Mouse (Mus musculus): ENCODE measurements around the gene Lypd6. TPM values are rescaled to one million over a fixed set of nuclear protein-coding genes. Genes with fewer than 3 reads are reported as not detected.

The Lypd6 gene
- polyA plus RNA-seq, 1 experiment from 2014 or later = 5.5 TPM

GRCm38 (mm10) chr2:50166082-50166481, 99.9 kb downstream of the Lypd6 start:
- no peak for ATAC-seq (ENCODE audit: low FRiP score)
- Histone ChIP-seq H3K27ac (ENCODE audit: low read depth, low read length) (no peak overlapping the region), H3K36me3 (ENCODE audit: control insufficient read depth, insufficient read depth, low read length) (no peaks in the 10 kb centered on the region), H3K9me3 (ENCODE audit: control insufficient read depth, low read length) (no peaks in the 10 kb centered on the region), H3K27me3 (ENCODE audit: control insufficient read depth, insufficient read depth, low read length) (no peaks in the 10 kb centered on the region), H3K4me2 (replicated peaks; ENCODE audit: low read depth, low read length) (no peak overlapping the region), H3K9ac (ENCODE audit: low read depth, low read length) (no peak overlapping the region), H3K4me1 (replicated peaks; ENCODE audit: control insufficient read depth, insufficient read depth, low read length) (no peaks in the 10 kb centered on the region), H3K4me3 (ENCODE audit: low read depth, low read length) (no peak overlapping the region)
- DNase-seq (ENCODE audit: low spot score) = no peak
- WGBS = 73% methylated on average over 5 of the region's 5 CpGs

- Histone ChIP-seq H3K9me3 (ENCODE audit: control insufficient read depth, low read length) (no peaks in the 10 kb centered on the region), H3K4me2 (replicated peaks; ENCODE audit: low read depth, low read length) (no peak overlapping the region), H3K4me3 (ENCODE audit: low read depth, low read length) (no peak overlapping the region), H3K27me3 (ENCODE audit: control insufficient read depth, insufficient read depth, low read length) (no peaks in the 10 kb centered on the region), H3K9ac (ENCODE audit: low read depth, low read length) (no peak overlapping the region), H3K4me1 (replicated peaks; ENCODE audit: control insufficient read depth, insufficient read depth, low read length) (no peaks in the 10 kb centered on the region), H3K36me3 (ENCODE audit: control insufficient read depth, insufficient read depth, low read length) (no peaks in the 10 kb centered on the region), H3K27ac (ENCODE audit: low read depth, low read length) (no peak overlapping the region)
- WGBS = 80% methylated on average over 12 of the region's 12 CpGs
- ATAC-seq (ENCODE audit: low FRiP score) (no peak), DNase-seq (ENCODE audit: low spot score) (no peak)
Measured at GRCm38 (mm10) chr2:50173730-50174528, 107.7 kb downstream of the Lypd6 start.

- H3K4me3 ChIP-seq (ENCODE audit: low read depth, low read length) = no peak overlapping the region
- WGBS = 52% methylated on average over 4 of the region's 4 CpGs
- no peaks in the 10 kb centered on the region for H3K4me1 ChIP-seq (replicated peaks; ENCODE audit: control insufficient read depth, insufficient read depth, low read length)
- no peak overlapping the region for H3K4me2 ChIP-seq (replicated peaks; ENCODE audit: low read depth, low read length)
- H3K27ac ChIP-seq (ENCODE audit: low read depth, low read length) = no peak overlapping the region
- no peaks in the 10 kb centered on the region for H3K36me3 ChIP-seq (ENCODE audit: control insufficient read depth, insufficient read depth, low read length)
- H3K9me3 ChIP-seq (ENCODE audit: control insufficient read depth, low read length) = no peaks in the 10 kb centered on the region
- no peak for ATAC-seq (ENCODE audit: low FRiP score)
- no peaks in the 10 kb centered on the region for H3K27me3 ChIP-seq (ENCODE audit: control insufficient read depth, insufficient read depth, low read length)
- no peak for DNase-seq (ENCODE audit: low spot score)
- no peak overlapping the region for H3K9ac ChIP-seq (ENCODE audit: low read depth, low read length)
Measured at GRCm38 (mm10) chr2:50175709-50176108, 109.5 kb downstream of the Lypd6 start.

- Histone ChIP-seq H3K36me3 (ENCODE audit: control insufficient read depth, insufficient read depth, low read length) (no peaks in the 10 kb centered on the region), H3K9ac (ENCODE audit: low read depth, low read length) (no peak overlapping the region), H3K4me1 (replicated peaks; ENCODE audit: control insufficient read depth, insufficient read depth, low read length) (no peaks in the 10 kb centered on the region), H3K4me2 (replicated peaks; ENCODE audit: low read depth, low read length) (no peak overlapping the region), H3K4me3 (ENCODE audit: low read depth, low read length) (no peak overlapping the region), H3K9me3 (ENCODE audit: control insufficient read depth, low read length) (no peaks in the 10 kb centered on the region), H3K27ac (ENCODE audit: low read depth, low read length) (no peak overlapping the region), H3K27me3 (ENCODE audit: control insufficient read depth, insufficient read depth, low read length) (no peaks in the 10 kb centered on the region)
- ATAC-seq (ENCODE audit: low FRiP score) (no peak), DNase-seq (ENCODE audit: low spot score) (no peak)
- WGBS = 86% methylated on average over 5 of the region's 5 CpGs
Measured at GRCm38 (mm10) chr2:50179164-50179563, 112.9 kb downstream of the Lypd6 start.

- Histone ChIP-seq H3K9ac (ENCODE audit: low read depth, low read length) (no peak overlapping the region), H3K36me3 (ENCODE audit: control insufficient read depth, insufficient read depth, low read length) (no peaks in the 10 kb centered on the region), H3K4me3 (ENCODE audit: low read depth, low read length) (no peak overlapping the region), H3K9me3 (ENCODE audit: control insufficient read depth, low read length) (no peaks in the 10 kb centered on the region), H3K4me2 (replicated peaks; ENCODE audit: low read depth, low read length) (no peak overlapping the region), H3K4me1 (replicated peaks; ENCODE audit: control insufficient read depth, insufficient read depth, low read length) (no peaks in the 10 kb centered on the region), H3K27me3 (ENCODE audit: control insufficient read depth, insufficient read depth, low read length) (no peaks in the 10 kb centered on the region), H3K27ac (ENCODE audit: low read depth, low read length) (no peak overlapping the region)
- ATAC-seq (ENCODE audit: low FRiP score) = no peak
- DNase-seq (ENCODE audit: low spot score) = no peak
- WGBS = 91% methylated on average over 3 of the region's 3 CpGs
Measured at GRCm38 (mm10) chr2:50180423-50180822, 114.2 kb downstream of the Lypd6 start.

GRCm38 (mm10) chr2:50181332-50181731, 115.1 kb downstream of the Lypd6 start:
- Histone ChIP-seq H3K4me2 (replicated peaks; ENCODE audit: low read depth, low read length) (no peak overlapping the region), H3K27ac (ENCODE audit: low read depth, low read length) (no peak overlapping the region), H3K4me1 (replicated peaks; ENCODE audit: control insufficient read depth, insufficient read depth, low read length) (no peaks in the 10 kb centered on the region), H3K9me3 (ENCODE audit: control insufficient read depth, low read length) (no peaks in the 10 kb centered on the region), H3K9ac (ENCODE audit: low read depth, low read length) (no peak overlapping the region), H3K36me3 (ENCODE audit: control insufficient read depth, insufficient read depth, low read length) (no peaks in the 10 kb centered on the region), H3K4me3 (ENCODE audit: low read depth, low read length) (no peak overlapping the region), H3K27me3 (ENCODE audit: control insufficient read depth, insufficient read depth, low read length) (no peaks in the 10 kb centered on the region)
- DNase-seq (ENCODE audit: low spot score) (no peak), ATAC-seq (ENCODE audit: low FRiP score) (no peak)
- 96% methylated on average over 3 of the region's 3 CpGs for whole genome bisulfite sequencing

- no peaks in the 10 kb centered on the region for H3K36me3 ChIP-seq (ENCODE audit: control insufficient read depth, insufficient read depth, low read length)
- DNase-seq (ENCODE audit: low spot score) = no peak
- no peak overlapping the region for H3K9ac ChIP-seq (ENCODE audit: low read depth, low read length)
- H3K9me3 ChIP-seq (ENCODE audit: control insufficient read depth, low read length) = no peaks in the 10 kb centered on the region
- no peaks in the 10 kb centered on the region for H3K27me3 ChIP-seq (ENCODE audit: control insufficient read depth, insufficient read depth, low read length)
- H3K4me1 ChIP-seq (replicated peaks; ENCODE audit: control insufficient read depth, insufficient read depth, low read length) = no peaks in the 10 kb centered on the region
- no peak overlapping the region for H3K4me2 ChIP-seq (replicated peaks; ENCODE audit: low read depth, low read length)
- 36% methylated on average over 12 of the region's 12 CpGs for WGBS
- no peak overlapping the region for H3K4me3 ChIP-seq (ENCODE audit: low read depth, low read length)
- ATAC-seq (ENCODE audit: low FRiP score) = no peak
- H3K27ac ChIP-seq (ENCODE audit: low read depth, low read length) = no peak overlapping the region
Measured at GRCm38 (mm10) chr2:50186711-50187405, 120.6 kb downstream of the Lypd6 start.

- Histone ChIP-seq H3K27ac (ENCODE audit: low read depth, low read length) (no peak overlapping the region), H3K4me1 (replicated peaks; ENCODE audit: control insufficient read depth, insufficient read depth, low read length) (no peaks in the 10 kb centered on the region), H3K27me3 (ENCODE audit: control insufficient read depth, insufficient read depth, low read length) (no peaks in the 10 kb centered on the region), H3K4me2 (replicated peaks; ENCODE audit: low read depth, low read length) (no peak overlapping the region), H3K9ac (ENCODE audit: low read depth, low read length) (no peak overlapping the region), H3K9me3 (ENCODE audit: control insufficient read depth, low read length) (no peaks in the 10 kb centered on the region), H3K36me3 (ENCODE audit: control insufficient read depth, insufficient read depth, low read length) (no peaks in the 10 kb centered on the region), H3K4me3 (ENCODE audit: low read depth, low read length) (no peak overlapping the region)
- WGBS = 83% methylated on average over 3 of the region's 3 CpGs
- ATAC-seq (ENCODE audit: low FRiP score) = no peak
- no peak for DNase-seq (ENCODE audit: low spot score)
Measured at GRCm38 (mm10) chr2:50188856-50189255, 122.6 kb downstream of the Lypd6 start.

GRCm38 (mm10) chr2:50196681-50197080, 130.5 kb downstream of the Lypd6 start:
- H3K4me1 ChIP-seq (replicated peaks; ENCODE audit: control insufficient read depth, insufficient read depth, low read length) = no peaks in the 10 kb centered on the region
- no peak overlapping the region for H3K9ac ChIP-seq (ENCODE audit: low read depth, low read length)
- no peaks in the 10 kb centered on the region for H3K9me3 ChIP-seq (ENCODE audit: control insufficient read depth, low read length)
- 89% methylated on average over 1 of the region's 1 CpGs for WGBS
- no peaks in the 10 kb centered on the region for H3K36me3 ChIP-seq (ENCODE audit: control insufficient read depth, insufficient read depth, low read length)
- ATAC-seq (ENCODE audit: low FRiP score) (no peak), DNase-seq (ENCODE audit: low spot score) (no peak)
- no peak overlapping the region for H3K4me3 ChIP-seq (ENCODE audit: low read depth, low read length)
- no peak overlapping the region for H3K27ac ChIP-seq (ENCODE audit: low read depth, low read length)
- H3K27me3 ChIP-seq (ENCODE audit: control insufficient read depth, insufficient read depth, low read length) = no peaks in the 10 kb centered on the region
- no peak overlapping the region for H3K4me2 ChIP-seq (replicated peaks; ENCODE audit: low read depth, low read length)
